Mouse (Mus musculus) cortical plate, adult 2 months (tissue): ENCODE results near the gene Mfsd12. TPM values are rescaled to one million over a fixed set of nuclear protein-coding genes. Genes with fewer than 3 reads are reported as not detected.
A peak's percentile ranks its signal among the peaks of the same experiment; 100 is the strongest.

Source experiments
- H3K27ac ChIP-seq: fragments of 200-500 bp; 2 replicates; pipeline ENCODE4 v1.5.1; 2012; ENCODE audit warnings: low read length, control low read depth, inconsistent platforms; ENCODE audit not compliant: insufficient read depth
- H3K4me1 ChIP-seq: fragments of 200-500 bp; 2 replicates; pipeline ENCODE4 v1.6.1; 2011; ENCODE audit warnings: low read length; ENCODE audit not compliant: control insufficient read depth, insufficient read depth
- H3K4me3 ChIP-seq: fragments of 200-500 bp; 2 replicates; pipeline ENCODE4 v1.5.1; 2011; ENCODE audit warnings: mild to moderate bottlenecking, low read length, control low read depth; ENCODE audit not compliant: insufficient read depth
- CTCF ChIP-seq: fragments of 200-500 bp; IDR thresholded peaks from 2 replicates; pipeline ENCODE4 v1.5.1; 2011; ENCODE audit warnings: mild to moderate bottlenecking, control low read depth, low read length; ENCODE audit not compliant: insufficient read depth; ENCODE audit errors: extremely low read depth
- POLR2A ChIP-seq: fragments of 200-500 bp; IDR thresholded peaks from 2 replicates; pipeline ENCODE4 v1.6.1; 2011; ENCODE audit warnings: mild to moderate bottlenecking, low read length, control low read depth; ENCODE audit not compliant: insufficient read depth; ENCODE audit errors: extremely low read depth
- polyA plus RNA-seq: library from polyadenylated mRNA; depleted of rRNA; stranded (reverse); fragments of >200 nt; gene quantifications from 2 replicates; pipeline ENCODE4 v1.2.3, GENCODE M21; 2012; rRNA removed

Gene Mfsd12
- 30.1 and 30.8 TPM in 2 replicates for polyA plus RNA-seq

DNA sequence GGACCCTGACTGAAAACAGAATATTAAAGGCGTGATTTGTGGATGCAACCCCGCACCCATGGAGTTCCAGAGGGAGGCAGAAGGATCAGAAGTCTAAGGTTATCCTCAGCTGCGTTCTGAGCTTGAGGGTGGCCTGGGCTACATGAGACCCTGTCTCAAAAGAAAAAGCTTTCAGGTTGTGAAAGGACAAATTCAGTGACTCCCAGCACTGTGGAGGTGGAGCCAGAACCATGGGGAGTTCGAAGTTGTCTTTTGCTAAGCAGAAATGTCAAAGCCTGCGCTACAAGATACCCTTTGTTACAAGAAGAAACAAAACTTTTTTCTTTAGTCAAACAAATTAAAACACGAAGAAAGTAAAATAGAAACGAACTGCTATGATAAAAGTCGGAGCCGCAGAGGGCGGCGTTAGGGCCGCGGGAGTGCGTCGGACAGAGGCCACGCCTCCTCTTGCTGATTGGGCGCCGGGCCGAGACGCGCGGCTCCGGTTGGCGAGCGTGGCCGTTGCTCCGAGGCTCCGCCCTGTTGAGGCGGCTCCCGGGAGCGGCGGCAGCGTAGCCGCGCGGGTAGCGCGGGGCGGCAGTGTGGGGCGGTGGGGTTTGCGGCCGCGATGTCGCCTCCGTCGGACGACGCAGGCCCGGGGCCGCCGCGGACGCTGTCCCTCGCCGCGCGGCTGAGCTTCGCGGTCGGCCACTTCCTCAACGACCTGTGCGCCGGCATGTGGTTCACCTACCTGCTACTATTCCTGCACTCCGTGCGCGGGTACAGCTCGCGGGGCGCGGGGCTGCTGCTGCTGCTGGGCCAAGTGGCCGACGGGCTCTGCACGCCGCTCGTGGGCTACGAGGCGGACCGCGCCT is at the start of gene Mfsd12:
Gene Mfsd12 (plus strand): TSS at position 501 of the 854 bp plus-strand sequence.
- peak within 1 kb of the TSS; percentile 98 for H3K4me3 ChIP-seq
- peaks cover 2% of the 10 kb centered on the region; the same call in 1 of the 2 replicates for H3K4me1 ChIP-seq
- no peak within 1 kb of the TSS for H3K27ac ChIP-seq
- TF ChIP-seq POLR2A (peak; percentile 25; the same call in 1 of the 2 replicates), CTCF (no peak)

DNA sequence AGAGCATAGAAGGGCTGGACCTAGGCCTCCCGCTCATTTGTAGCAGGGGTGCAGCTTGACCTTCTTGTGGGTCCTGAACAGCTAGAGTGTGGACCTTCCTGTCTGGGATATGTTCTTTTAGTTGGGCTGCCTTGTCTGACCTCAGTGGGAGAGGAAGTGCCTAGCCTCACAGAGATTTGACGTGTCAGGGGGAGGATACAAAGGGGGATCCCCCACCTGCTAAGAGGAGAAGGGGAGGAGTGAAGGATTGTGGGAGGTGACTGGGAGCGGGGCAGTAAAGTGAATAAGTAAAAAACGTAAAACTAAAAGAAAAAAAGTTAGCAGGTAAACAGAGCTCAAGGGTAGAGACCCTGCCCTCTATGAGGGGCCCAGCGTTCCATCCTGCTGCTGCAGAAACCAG is 47.7 kb upstream of the Mfsd12 start:
- no peak overlapping the region for H3K4me3 ChIP-seq
- H3K4me1 ChIP-seq = peaks cover 4% of the 10 kb centered on the region
- no peak for TF ChIP-seq POLR2A
- no peak for TF ChIP-seq CTCF
- H3K27ac ChIP-seq = no peak overlapping the region

DNA sequence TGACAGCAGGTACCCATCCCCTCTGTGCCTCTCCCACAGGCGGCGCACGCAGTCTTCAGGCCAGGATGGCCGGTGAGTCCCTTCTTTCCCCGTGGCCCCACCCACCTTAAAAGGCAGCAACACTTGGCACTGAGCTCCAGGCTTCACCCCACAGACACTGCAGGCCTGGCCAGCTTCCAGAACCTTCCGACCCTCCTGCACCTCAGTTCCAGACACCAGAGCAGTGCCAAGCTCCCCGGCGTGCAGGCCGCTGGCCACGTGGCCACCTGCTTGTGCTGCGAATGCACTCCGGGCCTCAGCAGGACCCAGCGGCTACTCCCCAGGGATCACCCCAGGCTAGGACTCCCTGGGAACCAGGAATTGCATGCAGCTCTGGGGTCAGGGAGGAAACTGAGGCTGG is 43.7 kb upstream of the Mfsd12 start:
- TF ChIP-seq POLR2A (no peak), CTCF (no peak)
- Histone ChIP-seq H3K27ac (no peak overlapping the region), H3K4me1 (no peaks in the 10 kb centered on the region)

DNA sequence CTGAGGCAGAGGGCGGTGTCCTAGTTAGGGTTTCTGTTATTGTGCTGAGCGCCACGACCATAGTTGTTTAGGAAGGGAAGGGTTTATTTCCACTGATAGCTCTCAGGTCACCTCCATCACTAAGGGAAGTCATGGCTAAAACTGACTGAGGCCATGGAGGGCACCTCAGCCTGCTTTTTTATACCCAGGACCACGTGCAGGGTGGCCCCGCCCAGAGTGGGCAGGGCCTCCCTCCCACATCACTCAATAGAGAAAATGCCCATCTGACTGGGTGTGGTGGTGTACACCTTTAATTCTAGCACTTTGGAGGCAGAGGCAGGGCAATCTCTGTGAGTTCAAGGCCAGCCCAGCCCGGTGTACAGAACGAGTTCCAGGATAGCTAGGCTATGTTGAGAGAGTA is 43.1 kb upstream of the Mfsd12 start:
- no peak overlapping the region for H3K4me3 ChIP-seq
- no peak for TF ChIP-seq CTCF
- TF ChIP-seq POLR2A = no peak
- no peak overlapping the region for H3K27ac ChIP-seq
- H3K4me1 ChIP-seq = no peaks in the 10 kb centered on the region

More for the DNA sequence above, 43.7 kb upstream of the Mfsd12 start:
- no peak overlapping the region for H3K4me3 ChIP-seq

DNA sequence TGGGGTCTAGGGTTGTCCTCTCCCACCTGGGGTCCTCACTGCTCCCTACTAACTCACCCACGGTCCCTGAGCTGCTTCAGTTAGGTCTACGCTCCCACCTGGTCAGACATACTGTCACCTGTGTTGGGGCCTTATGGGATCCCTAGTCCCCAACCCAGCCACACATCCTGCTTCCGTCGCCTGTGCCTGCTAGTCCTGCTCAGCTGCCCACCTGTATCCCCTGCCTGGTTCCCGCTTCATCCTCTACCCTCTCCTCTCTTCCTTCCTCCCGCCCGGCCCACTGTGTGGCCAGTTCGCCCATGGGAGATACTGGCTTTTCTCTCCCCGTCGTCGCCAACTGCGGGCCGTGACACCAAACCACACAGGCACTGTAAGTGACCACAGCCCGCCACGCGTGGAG is 41.7 kb upstream of the Mfsd12 start:
- no peak for TF ChIP-seq POLR2A
- TF ChIP-seq CTCF = no peak
- Histone ChIP-seq H3K4me1 (no peaks in the 10 kb centered on the region), H3K27ac (no peak overlapping the region), H3K4me3 (no peak overlapping the region)

DNA sequence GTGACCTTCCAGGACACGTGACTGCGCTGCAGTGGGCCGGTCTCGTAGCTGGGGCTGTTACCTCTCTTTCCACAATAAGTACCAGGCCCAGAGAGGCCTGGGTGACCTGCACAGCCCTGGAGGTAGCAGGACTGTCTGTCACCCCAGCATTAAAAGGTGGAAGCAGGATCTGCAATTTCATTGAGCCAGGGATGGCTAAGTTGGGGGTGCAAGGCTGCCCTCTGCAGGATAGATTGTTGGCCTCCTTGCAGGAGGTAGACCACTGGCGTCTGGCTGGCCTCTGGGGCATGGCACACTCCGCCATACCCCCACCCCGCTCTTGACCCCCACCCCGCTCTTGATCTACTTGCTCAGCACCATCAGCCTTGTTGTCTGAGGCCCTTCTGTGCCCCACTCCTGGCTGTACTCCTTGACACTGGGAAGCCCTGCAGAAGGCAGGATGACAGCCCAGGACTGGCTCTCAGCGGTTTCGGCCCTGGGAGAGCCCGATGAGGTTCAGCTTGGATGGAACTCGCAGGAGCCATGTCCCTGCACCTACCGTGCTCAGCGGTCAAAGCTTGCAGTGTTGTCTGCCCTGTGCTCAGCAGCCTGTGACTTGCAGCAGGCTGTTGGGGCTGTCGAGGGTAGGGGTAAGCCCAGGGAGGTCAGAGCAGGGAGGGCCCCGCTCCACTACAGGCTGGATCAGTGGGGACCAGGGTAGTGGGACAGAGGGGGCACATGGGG is 40.8 kb upstream of the Mfsd12 start:
- no peak overlapping the region for H3K27ac ChIP-seq
- TF ChIP-seq POLR2A (no peak), CTCF (peak; percentile 58)
- H3K4me3 ChIP-seq = no peak overlapping the region
- no peaks in the 10 kb centered on the region for H3K4me1 ChIP-seq

DNA sequence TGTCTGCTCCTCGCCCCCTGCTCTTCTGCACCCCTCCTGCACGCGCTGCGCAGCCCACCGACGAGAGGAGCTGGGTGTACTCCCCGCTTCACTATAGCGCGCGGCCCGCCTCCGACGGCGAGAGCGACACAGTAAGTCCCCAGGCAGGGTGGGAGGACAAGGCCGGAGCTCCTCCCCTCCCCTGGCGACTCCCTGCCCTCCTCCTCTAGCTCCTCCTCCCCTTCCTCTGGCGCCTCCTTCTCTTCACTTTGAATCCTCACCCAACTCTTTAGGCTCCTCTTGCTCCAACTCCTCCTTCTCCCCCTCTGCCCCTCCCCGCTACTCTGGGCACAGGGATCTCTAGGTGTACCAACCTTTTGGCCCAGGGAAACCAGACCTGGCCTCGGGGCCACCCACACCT is 40.0 kb upstream of the Mfsd12 start:
- Histone ChIP-seq H3K4me1 (no peaks in the 10 kb centered on the region), H3K27ac (no peak overlapping the region), H3K4me3 (no peak overlapping the region)
- no peak for TF ChIP-seq POLR2A
- TF ChIP-seq CTCF = no peak

DNA sequence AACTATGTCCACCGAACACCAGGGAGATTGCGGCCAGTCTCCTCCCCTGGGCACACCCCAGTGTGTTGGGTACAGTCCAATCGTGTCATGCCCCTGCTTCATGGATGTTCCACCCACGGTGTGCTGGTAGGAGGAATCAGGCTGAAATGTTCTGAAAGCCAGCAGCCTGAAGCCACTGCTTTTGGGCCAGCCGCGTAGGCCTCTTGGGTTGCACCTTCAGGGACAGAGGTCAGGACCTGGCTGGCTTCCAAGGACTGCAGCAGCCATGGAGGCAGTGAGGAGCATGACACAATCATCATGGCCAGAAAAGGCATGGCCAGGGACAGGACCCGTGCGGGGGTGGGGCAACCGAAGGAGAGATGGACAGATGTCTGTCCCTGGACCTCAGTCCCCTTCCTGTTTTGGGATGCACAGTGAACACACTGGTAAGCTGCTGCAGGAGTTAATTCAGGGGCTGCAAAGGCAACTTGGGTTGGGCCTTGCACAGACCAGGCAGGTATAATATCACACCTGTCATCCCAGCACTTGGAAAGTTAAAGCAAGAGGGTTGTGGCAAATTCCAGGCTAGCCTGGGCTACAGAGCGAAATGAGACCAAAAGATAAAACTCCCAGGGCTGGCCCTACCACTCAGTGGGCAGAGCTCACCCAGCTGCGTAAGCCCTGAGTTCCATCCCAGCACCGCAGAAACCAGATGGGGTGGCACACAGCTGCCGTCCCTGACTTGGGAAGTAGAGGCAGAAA is 38.5 kb upstream of the Mfsd12 start:
- Histone ChIP-seq H3K27ac (no peak overlapping the region), H3K4me3 (no peak overlapping the region), H3K4me1 (no peaks in the 10 kb centered on the region)
- TF ChIP-seq CTCF (no peak), POLR2A (no peak)

DNA sequence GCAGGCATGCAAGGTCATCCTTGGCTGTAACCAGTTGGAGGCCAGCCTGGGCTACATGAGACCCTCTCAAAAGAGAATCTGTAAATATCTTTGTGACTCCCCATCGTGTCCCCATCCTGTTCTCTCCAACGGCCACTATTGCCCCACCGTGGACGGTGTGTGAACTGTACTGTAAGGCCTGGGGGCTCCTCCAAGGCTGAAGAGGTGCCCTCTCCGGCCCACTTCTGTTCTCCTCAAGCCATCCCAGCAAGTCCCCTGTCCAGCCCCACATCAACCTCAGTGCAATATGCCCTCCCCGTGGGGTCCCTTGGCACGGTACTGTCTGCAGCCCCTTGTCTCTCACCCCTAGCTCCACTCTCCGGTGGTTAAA is 38.0 kb upstream of the Mfsd12 start:
- Histone ChIP-seq H3K4me1 (no peaks in the 10 kb centered on the region), H3K4me3 (no peak overlapping the region; the same call in 1 of the 2 replicates), H3K27ac (peak overlapping the region; percentile 5; the same call in 1 of the 2 replicates)
- TF ChIP-seq POLR2A (no peak), CTCF (peak; percentile 11; the same call in 1 of the 2 replicates)
